Mouse (Mus musculus) MEL (cell line): ENCODE measurements around the gene Hist1h1c. TPM values are rescaled to one million over a fixed set of nuclear protein-coding genes. Genes with fewer than 3 reads are reported as not detected.
A peak's percentile ranks its signal among the peaks of the same experiment; 100 is the strongest.

Experiments used
- DNase-seq: peaks from one replicate; pipeline ENCODE4 v3.0.0; 2011; ENCODE audit warnings: low read depth, low spot score
- H3K27ac ChIP-seq: 2 replicates; pipeline ENCODE4 v1.5.1; 2012; ENCODE audit warnings: low read depth, mild to moderate bottlenecking, control low read depth, low read length, moderate library complexity; ENCODE audit not compliant: control insufficient read depth
- H3K27me3 ChIP-seq, 2 experiments: fragments of 150-350 bp in 1 of 2; sonication (generic) in 1 of 2; 2 replicates each; pipeline ENCODE4 v1.6.1; 2012; ENCODE audit warnings: low read length in 2 of 2, mild to moderate bottlenecking in 2 of 2, improper control_type of control experiment in 1 of 2, moderate library complexity in 1 of 2; ENCODE audit not compliant: insufficient read depth in 2 of 2, control insufficient read depth in 1 of 2
- H3K36me3 ChIP-seq, 2 experiments: 2 replicates each; pipeline ENCODE4 v1.6.1; 2012 to 2014; ENCODE audit warnings: low read length in 2 of 2, improper control_type of control experiment in 1 of 2, inconsistent platforms in 1 of 2, mild to moderate bottlenecking in 1 of 2; ENCODE audit not compliant: insufficient read depth in 2 of 2, control insufficient read depth in 1 of 2
- H3K4me1 ChIP-seq, 2 experiments: fragments of 150-350 bp in 1 of 2; sonication (generic) in 1 of 2; 2 replicates each; pipeline ENCODE4 v1.6.1; 2012; ENCODE audit warnings: low read length in 2 of 2, improper control_type of control experiment in 1 of 2, mild to moderate bottlenecking in 1 of 2; ENCODE audit not compliant: insufficient read depth in 2 of 2, control insufficient read depth in 1 of 2
- H3K4me3 ChIP-seq, 2 experiments: fragments of 150-350 bp in 1 of 2; sonication (generic) in 1 of 2; 2 replicates each; pipeline ENCODE4 v1.5.1; 2012; ENCODE audit warnings: low read depth in 2 of 2, low read length in 2 of 2, mild to moderate bottlenecking in 2 of 2, moderate library complexity in 2 of 2, control low read depth in 1 of 2, improper control_type of control experiment in 1 of 2; ENCODE audit not compliant: control insufficient read depth in 1 of 2, insufficient read depth in 1 of 2
- H3K79me2 ChIP-seq: 2 replicates; pipeline ENCODE4 v1.6.1; 2012; ENCODE audit warnings: mild to moderate bottlenecking, low read length, moderate library complexity; ENCODE audit not compliant: control insufficient read depth, poor library complexity, insufficient read depth
- H3K9ac ChIP-seq: 2 replicates; pipeline ENCODE4 v1.6.1; 2012; ENCODE audit warnings: low read depth, mild to moderate bottlenecking, control low read depth, low read length, moderate library complexity; ENCODE audit not compliant: control insufficient read depth, poor library complexity, severe bottlenecking
- H3K9me3 ChIP-seq: fragments of 150-350 bp; sonication (generic); replicated peaks from 2 replicates; pipeline ENCODE4 v1.6.1; 2012; ENCODE audit warnings: mild to moderate bottlenecking, low read length, improper control_type of control experiment, moderate library complexity; ENCODE audit not compliant: insufficient read depth
- BHLHE40 ChIP-seq: IDR thresholded peaks from 2 replicates; pipeline ENCODE4 v1.6.1; 2012; ENCODE audit warnings: low read depth, mild to moderate bottlenecking, inconsistent platforms, low read length, improper control_type of control experiment, borderline replicate concordance
- CHD1 ChIP-seq: IDR thresholded peaks from 2 replicates; pipeline ENCODE4 v1.6.1; 2012; ENCODE audit warnings: low read depth, mild to moderate bottlenecking, inconsistent platforms, low read length, improper control_type of control experiment
- CHD2 ChIP-seq: IDR thresholded peaks from 2 replicates; pipeline ENCODE4 v1.6.1; 2011; ENCODE audit warnings: low read length, improper control_type of control experiment
- CTCF ChIP-seq, 3 experiments: IDR thresholded peaks in 2 of 3; conservative IDR thresholded peaks in 1 of 3; 2 replicates each; pipeline ENCODE4 v1.5.1; 2011 to 2012; ENCODE audit warnings: low read length in 3 of 3, low read depth in 2 of 3, mild to moderate bottlenecking in 2 of 3, improper control_type of control experiment in 1 of 3, inconsistent platforms in 1 of 3, mixed read lengths in 1 of 3, moderate library complexity in 1 of 3; ENCODE audit not compliant: control insufficient read depth in 1 of 3, insufficient read depth in 1 of 3, poor library complexity in 1 of 3, severe bottlenecking in 1 of 3
- E2F4 ChIP-seq: IDR thresholded peaks from 2 replicates; pipeline ENCODE4 v1.6.1; 2011; ENCODE audit warnings: low read depth, low read length, improper control_type of control experiment, borderline replicate concordance
- ELF1 ChIP-seq: IDR thresholded peaks from 2 replicates; pipeline ENCODE4 v1.6.1; 2014; ENCODE audit warnings: low read depth, mild to moderate bottlenecking, inconsistent platforms, low read length, improper control_type of control experiment, moderate library complexity
- EP300 ChIP-seq, 2 experiments: IDR thresholded peaks; 2 replicates each; pipeline ENCODE4 v1.6.1; 2011; ENCODE audit warnings: improper control_type of control experiment in 2 of 2, low read length in 2 of 2, low read depth in 1 of 2, mild to moderate bottlenecking in 1 of 2
- ETS1 ChIP-seq: IDR thresholded peaks from 2 replicates; pipeline ENCODE4 v1.6.1; 2012; ENCODE audit warnings: low read depth, mild to moderate bottlenecking, inconsistent platforms, low read length, improper control_type of control experiment, moderate library complexity
- GABPA ChIP-seq: IDR thresholded peaks from 2 replicates; pipeline ENCODE4 v1.6.1; 2012; ENCODE audit warnings: low read depth, mild to moderate bottlenecking, inconsistent platforms, low read length, improper control_type of control experiment, moderate library complexity
- HCFC1 ChIP-seq: IDR thresholded peaks from 2 replicates; pipeline ENCODE4 v1.6.1; 2012; ENCODE audit warnings: low read depth, mild to moderate bottlenecking, inconsistent platforms, low read length, improper control_type of control experiment, moderate library complexity
- JUND ChIP-seq: IDR thresholded peaks from 2 replicates; pipeline ENCODE4 v1.6.1; 2011; ENCODE audit warnings: low read depth, mild to moderate bottlenecking, improper control_type of control experiment, low read length
- KAT2A ChIP-seq: conservative IDR thresholded peaks from 2 replicates; pipeline ENCODE4 v1.6.1; 2012; ENCODE audit warnings: low read depth, low read length, improper control_type of control experiment, inconsistent platforms
- MAFK ChIP-seq: IDR thresholded peaks from 2 replicates; pipeline ENCODE4 v1.6.1; 2011; ENCODE audit warnings: low read depth, mild to moderate bottlenecking, low read length, improper control_type of control experiment, borderline replicate concordance
- MAZ ChIP-seq: IDR thresholded peaks from 2 replicates; pipeline ENCODE4 v1.6.1; 2012; ENCODE audit warnings: low read depth, mild to moderate bottlenecking, inconsistent platforms, low read length, improper control_type of control experiment
- MEF2A ChIP-seq: IDR thresholded peaks from 2 replicates; pipeline ENCODE4 v1.6.1; 2014; ENCODE audit warnings: low read depth, mild to moderate bottlenecking, inconsistent platforms, low read length, improper control_type of control experiment; ENCODE audit not compliant: poor library complexity, insufficient replicate concordance, severe bottlenecking; ENCODE audit errors: extremely low read depth
- MXI1 ChIP-seq: IDR thresholded peaks from 2 replicates; pipeline ENCODE4 v1.6.1; 2011; ENCODE audit warnings: mild to moderate bottlenecking, low read depth, low read length, improper control_type of control experiment
- MYB ChIP-seq: IDR thresholded peaks from 2 replicates; pipeline ENCODE4 v1.6.1; 2011; ENCODE audit warnings: mild to moderate bottlenecking, low read depth, low read length, improper control_type of control experiment
- NELFE ChIP-seq: IDR thresholded peaks from 2 replicates; pipeline ENCODE4 v1.6.1; 2011; ENCODE audit warnings: low read depth, low read length, improper control_type of control experiment
- NRF1 ChIP-seq: IDR thresholded peaks from 2 replicates; pipeline ENCODE4 v1.6.1; 2014; ENCODE audit warnings: low read depth, mild to moderate bottlenecking, inconsistent platforms, low read length, improper control_type of control experiment, moderate library complexity; ENCODE audit not compliant: poor library complexity, insufficient read depth, severe bottlenecking
- POLR2A ChIP-seq, 2 experiments: IDR thresholded peaks; 2 replicates each; pipeline ENCODE4 v1.6.1; 2011 to 2012; ENCODE audit warnings: low read length in 2 of 2, mild to moderate bottlenecking in 2 of 2, control low read depth in 1 of 2, improper control_type of control experiment in 1 of 2, low read depth in 1 of 2, moderate library complexity in 1 of 2; ENCODE audit not compliant: control insufficient read depth in 1 of 2, insufficient read depth in 1 of 2, poor library complexity in 1 of 2
- POLR2AphosphoS5 ChIP-seq: IDR thresholded peaks from 2 replicates; pipeline ENCODE4 v1.6.1; 2012; ENCODE audit warnings: low read depth, borderline replicate concordance, mild to moderate bottlenecking, inconsistent platforms, low read length, moderate library complexity, mixed read lengths
- RAD21 ChIP-seq: IDR thresholded peaks from 2 replicates; pipeline ENCODE4 v1.6.1; 2011; ENCODE audit warnings: mild to moderate bottlenecking, low read depth, low read length, improper control_type of control experiment
- RCOR1 ChIP-seq: IDR thresholded peaks from 2 replicates; pipeline ENCODE4 v1.6.1; 2012; ENCODE audit warnings: low read depth, mild to moderate bottlenecking, inconsistent platforms, low read length, improper control_type of control experiment
- SMC3 ChIP-seq: IDR thresholded peaks from 2 replicates; pipeline ENCODE4 v1.6.1; 2011; ENCODE audit warnings: low read depth, low read length, improper control_type of control experiment
- TAL1 ChIP-seq: IDR thresholded peaks from 2 replicates; pipeline ENCODE4 v1.6.1; 2012; ENCODE audit warnings: mild to moderate bottlenecking, inconsistent platforms, low read length, moderate library complexity, mixed read lengths
- TBP ChIP-seq: IDR thresholded peaks from 2 replicates; pipeline ENCODE4 v1.8.0; 2011; ENCODE audit warnings: low read depth, low read length, improper control_type of control experiment
- TCF12 ChIP-seq: IDR thresholded peaks from 2 replicates; pipeline ENCODE4 v1.6.1; 2014; ENCODE audit warnings: low read depth, mild to moderate bottlenecking, inconsistent platforms, low read length, improper control_type of control experiment, moderate library complexity
- UBTF ChIP-seq: IDR thresholded peaks from 2 replicates; pipeline ENCODE4 v1.6.1; 2012; ENCODE audit warnings: low read depth, mild to moderate bottlenecking, inconsistent platforms, low read length, improper control_type of control experiment, moderate library complexity, borderline replicate concordance; ENCODE audit not compliant: insufficient read depth
- USF1 ChIP-seq: IDR thresholded peaks from 2 replicates; pipeline ENCODE4 v1.6.1; 2014; ENCODE audit warnings: low read depth, mild to moderate bottlenecking, inconsistent platforms, low read length, improper control_type of control experiment, moderate library complexity
- ZC3H11A ChIP-seq: IDR thresholded peaks from 2 replicates; pipeline ENCODE4 v1.6.1; 2012; ENCODE audit warnings: low read depth, mild to moderate bottlenecking, inconsistent platforms, low read length, improper control_type of control experiment
- ZKSCAN1 ChIP-seq: IDR thresholded peaks from 2 replicates; pipeline ENCODE4 v1.6.1; 2012; ENCODE audit warnings: low read depth, mild to moderate bottlenecking, inconsistent platforms, low read length, improper control_type of control experiment, moderate library complexity
- ZMIZ1 ChIP-seq: IDR thresholded peaks from 2 replicates; pipeline ENCODE4 v1.6.1; 2012; ENCODE audit warnings: low read depth, mild to moderate bottlenecking, inconsistent platforms, low read length, improper control_type of control experiment, moderate library complexity
- ZNF384 ChIP-seq: IDR thresholded peaks from 2 replicates; pipeline ENCODE4 v1.6.1; 2012; ENCODE audit warnings: low read depth, mild to moderate bottlenecking, inconsistent platforms, low read length, improper control_type of control experiment
- polyA plus RNA-seq, 2 experiments: library from polyadenylated mRNA; stranded (reverse) in 1 of 2; unstranded in 1 of 2; fragments of >175 nt in 1 of 2; fragments of >200 nt in 1 of 2; gene quantifications; 2 replicates each; pipeline versions ENCODE4 v1.2.1 to v1.2.4; 2012; ENCODE audit warnings: low replicate concordance in 2 of 2, low read depth in 1 of 2; ENCODE audit not compliant: insufficient read length in 2 of 2, insufficient read depth in 1 of 2, missing spikeins in 1 of 2
- total RNA-seq: library from RNA; depleted of rRNA; stranded (reverse); fragments of 300-350 nt; gene quantifications from 2 replicates; pipeline ENCODE4 v1.2.3, GENCODE M21; 2012

Hist1h1c gene
- total and polyA plus RNA-seq, 3 experiments: 3.8 to 348 TPM; not detected in 1

- Histone ChIP-seq H3K4me3 (peak within 1 kb of the TSS; percentile 0 to 36; a peak in 3 of 4 replicates), H3K9me3 (no peaks in the 10 kb centered on the region), H3K9ac (peak within 1 kb of the TSS; percentile 65), H3K36me3 (peaks cover 0 to 46% of the 10 kb centered on the region in 2 experiments; a peak in 2 of 4 replicates), H3K4me1 (peaks cover 0 to 31% of the 10 kb centered on the region in 2 experiments; a peak in 2 of 4 replicates), H3K27me3 (no peaks in the 10 kb centered on the region), H3K27ac (peak within 1 kb of the TSS; percentile 95), H3K79me2 (no peaks in the 10 kb centered on the region; the same call in 1 of the 2 replicates)
- peak; percentile 99 for DNase-seq
- TF ChIP-seq JUND (no peak), TCF12 (no peak), HCFC1 (no peak), ZNF384 (no peak), KAT2A (no peak), CHD1 (no peak), MAZ (no peak), CTCF (IDR thresholded peaks at IDR 0.05 in 2 of 3, conservative IDR thresholded peaks at IDR 0.05 in 1 of 3; ENCODE audit: control insufficient read depth in 1 of 3, insufficient read depth in 1 of 3, low read depth in 2 of 3, low read length in 3 of 3, poor library complexity in 1 of 3, severe bottlenecking in 1 of 3) (peak in 1 of 3 experiments; percentile 15; a peak in 1 of 6 replicates), E2F4 (no peak), RAD21 (no peak), USF1 (no peak), EP300 (IDR thresholded peaks at IDR 0.05; ENCODE audit: low read depth in 1 of 2, low read length in 2 of 2) (no peak), POLR2AphosphoS5 (peak; percentile 99), GABPA (no peak), CHD2 (no peak), MXI1 (no peak), ZC3H11A (no peak), ZKSCAN1 (no peak), POLR2A (IDR thresholded peaks at IDR 0.05; ENCODE audit: control insufficient read depth in 1 of 2, insufficient read depth in 1 of 2, low read depth in 1 of 2, low read length in 2 of 2, poor library complexity in 1 of 2) (peak; percentile 100), MAFK (no peak), ZMIZ1 (no peak), TBP (peak; percentile 99), TAL1 (peak; percentile 21; the same call in 1 of the 2 replicates), BHLHE40 (no peak), RCOR1 (no peak), NRF1 (no peak), SMC3 (no peak), ETS1 (no peak), MYB (no peak), NELFE (no peak), ELF1 (no peak), MEF2A (no peak), UBTF (peak; percentile 18; the same call in 1 of the 2 replicates)
These were observed 40.3 kb upstream of the Hist1h1c start, which contains the start of gene Hist1h4c for GRCm38 (mm10) chr13:23698300-23698693. Gene Hist1h4c (minus strand): TSS chr13:23698454.
